Mouse (Mus musculus) limb, embryonic 11.5 days (tissue): ENCODE measurements around the gene Ttc30a1. TPM values are rescaled to one million over a fixed set of nuclear protein-coding genes. Genes with fewer than 3 reads are reported as not detected.
"Not testable (repeated sequence)": the region's sequence is repeated elsewhere in the genome, so short reads cannot be mapped to it uniquely, and the experiment has no call there.

Experiments used
- ATAC-seq: fragments of 200-750 bp; cut with Nextera tagmentation; 2 replicates; pipeline ENCODE4 v1.8.0; 2017; ENCODE audit warnings: low read depth; ENCODE audit not compliant: insufficient number of reproducible peaks, low FRiP score, low TSS enrichment
- DNase-seq: peaks from one replicate; pipeline ENCODE4 v3.0.0-alpha.2; 2015; ENCODE audit warnings: low spot score
- H3K27ac ChIP-seq: fragments of 300-500 bp; sonication (generic); replicated peaks from 2 replicates; pipeline ENCODE4 v1.5.1; 2014; ENCODE audit warnings: low read depth, mild to moderate bottlenecking, low read length
- H3K27me3 ChIP-seq: fragments of 300-500 bp; sonication (generic); 2 replicates; pipeline ENCODE4 v1.6.1; 2014; ENCODE audit warnings: mild to moderate bottlenecking, low read length, mixed read lengths; ENCODE audit not compliant: control insufficient read depth, insufficient read depth
- H3K36me3 ChIP-seq: fragments of 300-500 bp; sonication (generic); 2 replicates; pipeline ENCODE4 v1.6.1; 2014; ENCODE audit warnings: mild to moderate bottlenecking, low read length, moderate library complexity, mixed read lengths; ENCODE audit not compliant: control insufficient read depth, insufficient read depth
- H3K4me1 ChIP-seq: fragments of 300-500 bp; sonication (generic); 2 replicates; pipeline ENCODE4 v1.6.1; 2014; ENCODE audit warnings: low read length, mixed read lengths; ENCODE audit not compliant: control insufficient read depth, insufficient read depth
- H3K4me2 ChIP-seq: fragments of 300-500 bp; sonication (generic); 2 replicates; pipeline ENCODE4 v1.6.1; 2014; ENCODE audit warnings: low read depth, mild to moderate bottlenecking, moderate library complexity; ENCODE audit not compliant: severe bottlenecking
- H3K4me3 ChIP-seq: fragments of 300-500 bp; sonication (generic); 2 replicates; pipeline ENCODE4 v1.5.1; 2014; ENCODE audit warnings: low read depth, low read length
- H3K9ac ChIP-seq: fragments of 300-500 bp; sonication (generic); 2 replicates; pipeline ENCODE4 v1.6.1; 2014; ENCODE audit warnings: mild to moderate bottlenecking, low read length
- H3K9me3 ChIP-seq: fragments of 300-500 bp; sonication (generic); 2 replicates; pipeline ENCODE4 v1.6.1; 2016; ENCODE audit warnings: low read length; ENCODE audit not compliant: control insufficient read depth
- WGBS: fragments of 180-500 bp; shearing (Covaris S2); extraction: QIAGEN DNeasy Blood & Tissue Kit; methylation state at CpG from one replicate; pipeline ENCODE4 v1.1.7; 2014; 5-methylcytosine and 5-hydroxymethylcytosine counted together
- polyA plus RNA-seq: library from polyadenylated mRNA; unstranded; fragments of >200 nt; fragmentation: Nextera tagmentation; extraction: Ambion mirVana; gene quantifications from 2 replicates; pipeline ENCODE4 v1.2.1, GENCODE M21; 2014

The Ttc30a1 gene
- polyA plus RNA-seq, 1 experiment from 2014 or later, result 12.5 TPM

GRCm38 (mm10) chr2:75989694-75990093 is 7.9 kb upstream of the Ttc30a1 start:
- no peaks in the 10 kb centered on the region for H3K36me3 ChIP-seq
- ATAC-seq, result no peak
- 0 out of 2 replicates have a peak overlapping the region, but pooled peaks have one; percentile 22 for H3K9ac ChIP-seq
- peaks cover 36% of the 10 kb centered on the region for H3K4me1 ChIP-seq
- H3K27me3 ChIP-seq, result no peaks in the 10 kb centered on the region
- WGBS, result 53% methylated on average over 4 of the region's 4 CpGs
- no peak for DNase-seq
- H3K9me3 ChIP-seq, result no peaks in the 10 kb centered on the region
- no peak overlapping the region for H3K4me2 ChIP-seq
- peak overlapping the region; percentile 61 for H3K27ac ChIP-seq
- H3K4me3 ChIP-seq, result no peak overlapping the region

GRCm38 (mm10) chr2:75988779-75989363 is 7.1 kb upstream of the Ttc30a1 start:
- Histone ChIP-seq H3K4me2 (no peak overlapping the region), H3K9ac (no peak overlapping the region), H3K27me3 (no peaks in the 10 kb centered on the region), H3K36me3 (no peaks in the 10 kb centered on the region), H3K4me3 (no peak overlapping the region), H3K4me1 (peaks cover 36% of the 10 kb centered on the region), H3K27ac (peak overlapping the region; percentile 45; the same call in 1 of the 2 replicates), H3K9me3 (no peaks in the 10 kb centered on the region)
- no peak for ATAC-seq
- 28% methylated on average over 7 of the region's 7 CpGs for WGBS
- no peak for DNase-seq

- no peak for ATAC-seq
- 33% methylated on average over 4 of the region's 4 CpGs for WGBS
- H3K9ac ChIP-seq, result no peak overlapping the region
- H3K4me1 ChIP-seq, result peaks cover 36% of the 10 kb centered on the region
- H3K9me3 ChIP-seq, result no peaks in the 10 kb centered on the region
- no peak overlapping the region for H3K4me2 ChIP-seq
- H3K27ac ChIP-seq, result no peak overlapping the region
- H3K36me3 ChIP-seq, result no peaks in the 10 kb centered on the region
- H3K27me3 ChIP-seq, result no peaks in the 10 kb centered on the region
- no peak overlapping the region for H3K4me3 ChIP-seq
- DNase-seq, result no peak
Observed at GRCm38 (mm10) chr2:75988378-75988777, 6.6 kb upstream of the Ttc30a1 start.

GRCm38 (mm10) chr2:75987739-75988138 is 6.0 kb upstream of the Ttc30a1 start:
- Histone ChIP-seq H3K9me3 (no peaks in the 10 kb centered on the region), H3K9ac (no peak overlapping the region), H3K4me1 (peaks cover 36% of the 10 kb centered on the region), H3K4me3 (no peak overlapping the region), H3K27ac (no peak overlapping the region), H3K27me3 (no peaks in the 10 kb centered on the region), H3K4me2 (no peak overlapping the region), H3K36me3 (no peaks in the 10 kb centered on the region)
- 71% methylated on average over 9 of the region's 9 CpGs for WGBS
- no peak for ATAC-seq
- no peak for DNase-seq

- ATAC-seq (0 out of 2 replicates have a peak, but pooled peaks have one; percentile 27), DNase-seq (peak; percentile 72)
- no peak overlapping the region for H3K4me3 ChIP-seq
- no peak overlapping the region for H3K27ac ChIP-seq
- no peaks in the 10 kb centered on the region for H3K36me3 ChIP-seq
- 2% methylated on average over 2 of the region's 2 CpGs for WGBS
- H3K4me2 ChIP-seq, result no peak overlapping the region
- no peak overlapping the region for H3K9ac ChIP-seq
- H3K9me3 ChIP-seq, result no peaks in the 10 kb centered on the region
- H3K27me3 ChIP-seq, result no peaks in the 10 kb centered on the region
- H3K4me1 ChIP-seq, result peaks cover 19% of the 10 kb centered on the region
Observed at GRCm38 (mm10) chr2:75985124-75985523, 3.4 kb upstream of the Ttc30a1 start.

GRCm38 (mm10) chr2:75983847-75984246 is 2.1 kb upstream of the Ttc30a1 start:
- H3K4me2 ChIP-seq, result no peak overlapping the region
- DNase-seq (no peak), ATAC-seq (no peak)
- H3K9me3 ChIP-seq, result no peaks in the 10 kb centered on the region
- no peak overlapping the region for H3K4me3 ChIP-seq
- 85% methylated on average over 3 of the region's 3 CpGs for WGBS
- H3K4me1 ChIP-seq, result peaks cover 16% of the 10 kb centered on the region
- no peaks in the 10 kb centered on the region for H3K27me3 ChIP-seq
- no peak overlapping the region for H3K27ac ChIP-seq
- H3K9ac ChIP-seq, result no peak overlapping the region
- H3K36me3 ChIP-seq, result no peaks in the 10 kb centered on the region

- no peak overlapping the region for H3K4me3 ChIP-seq
- no peak for ATAC-seq
- no peak overlapping the region for H3K4me2 ChIP-seq
- peaks cover 11% of the 10 kb centered on the region for H3K4me1 ChIP-seq
- 95% methylated on average over 3 of the region's 3 CpGs for WGBS
- no peaks in the 10 kb centered on the region for H3K9me3 ChIP-seq
- no peak overlapping the region for H3K9ac ChIP-seq
- H3K27me3 ChIP-seq, result no peaks in the 10 kb centered on the region
- DNase-seq, result no peak
- no peaks in the 10 kb centered on the region for H3K36me3 ChIP-seq
- no peak overlapping the region for H3K27ac ChIP-seq
Observed at GRCm38 (mm10) chr2:75983091-75983490, 1.3 kb upstream of the Ttc30a1 start.

- Histone ChIP-seq H3K4me2 (no peak overlapping the region), H3K9ac (no peak overlapping the region), H3K27ac (no peak overlapping the region), H3K27me3 (no peaks in the 10 kb centered on the region), H3K36me3 (no peaks in the 10 kb centered on the region), H3K4me3 (no peak overlapping the region), H3K9me3 (no peaks in the 10 kb centered on the region), H3K4me1 (peaks cover 7% of the 10 kb centered on the region)
- DNase-seq (no peak), ATAC-seq (no peak)
- WGBS, result 95% methylated on average over 4 of the region's 4 CpGs
Observed at GRCm38 (mm10) chr2:75982626-75983025, 859 bp upstream of the Ttc30a1 start.

- 91% methylated on average over 11 of the region's 13 CpGs for WGBS
- peak overlapping the region; percentile 32; the same call in 1 of the 2 replicates for H3K4me3 ChIP-seq
- H3K4me2 ChIP-seq, result peak overlapping the region; percentile 50; the same call in 1 of the 2 replicates
- H3K27ac ChIP-seq, H3K4me1 ChIP-seq, H3K9me3 ChIP-seq, DNase-seq, ATAC-seq, H3K27me3 ChIP-seq, H3K36me3 ChIP-seq, H3K9ac ChIP-seq: not testable (repeated sequence)
Observed at GRCm38 (mm10) chr2:75980933-75981439, 781 bp downstream of the Ttc30a1 start.
